Mouse (Mus musculus): Measurements from ENCODE around the gene Tmem25. TPM values are rescaled to one million over a fixed set of nuclear protein-coding genes. Genes with fewer than 3 reads are reported as not detected.
A peak's percentile ranks its signal among the peaks of the same experiment; 100 is the strongest.

The Tmem25 gene
- total RNA-seq (2021) = 1 to 10 TPM; 4.2 to 7.9 TPM
- long read RNA-seq, experiment 1, transcript Tmem25-201 (9 exons, 2,448 nt) = major isoform, 12 of 30 reads
- long read RNA-seq, experiment 1, partial matches to known transcripts = 8 of 30 reads
- long read RNA-seq, experiment 1, other reads (novel, unspliced or antisense) = 9 of 30 reads
- long read RNA-seq, experiment 2, transcript Tmem25-201 (9 exons, 2,448 nt) = major isoform, 7 of 26 reads
- long read RNA-seq, experiment 2, partial matches to known transcripts = 6 of 26 reads
- long read RNA-seq, experiment 2, other reads (novel, unspliced or antisense) = 11 of 26 reads

GRCm38 (mm10) chr9:44799102-44799957, at the start of gene Tmem25:
Gene Tmem25, minus strand, starts transcription at chr9:44799307.
- Histone ChIP-seq H3K4me3 (peak within 1 kb of the TSS; percentile 82), H3K27ac (peak within 1 kb of the TSS; percentile 79)
- no peak for TF ChIP-seq CTCF (IDR thresholded peaks at IDR 0.05)
- intact Hi-C loops (cut with DNase I) = no loop called here
- DNase-seq = peak; percentile 94

- no peak overlapping the region for H3K27ac ChIP-seq
- no peak for DNase-seq
- intact Hi-C loops (cut with DNase I) = no loop called here
These were observed 48.3 kb upstream of the Tmem25 start for GRCm38 (mm10) chr9:44847446-44847845.

DNA sequence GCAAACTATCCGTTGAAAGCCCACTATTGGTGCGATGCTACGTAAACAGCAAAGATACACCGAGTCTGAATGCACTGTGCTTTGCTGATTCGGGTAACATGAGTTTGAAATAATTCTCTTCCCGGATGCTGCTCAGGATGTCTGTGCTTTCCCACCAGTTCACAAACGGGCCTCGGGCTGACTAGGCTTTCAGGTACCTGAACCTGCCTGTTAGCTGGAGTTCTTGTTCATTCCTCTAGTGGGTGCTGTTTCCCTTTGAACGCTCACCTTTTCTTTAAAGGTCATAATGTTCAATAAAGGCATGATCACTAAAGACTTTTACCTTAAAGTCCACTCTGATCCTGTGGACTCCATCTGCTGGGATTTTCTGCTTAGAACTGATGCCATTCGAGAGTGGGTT, 42.1 kb upstream of the Tmem25 start:
- intact Hi-C loops (cut with DNase I) = loop anchor here (2.0 to 5.0 kb wide), 3 partner anchors 40 to 80 kb away; partner anchors contain the start of genes Atp5l and Kmt2a
- DNase-seq = no peak

More at GRCm38 (mm10) chr9:44847446-44847845, 48.3 kb upstream of the Tmem25 start:
- no peak overlapping the region for H3K4me3 ChIP-seq
- no peak for TF ChIP-seq CTCF (IDR thresholded peaks at IDR 0.05)

GRCm38 (mm10) chr9:44836439-44836838, 37.3 kb upstream of the Tmem25 start:
- H3K27ac ChIP-seq = peak overlapping the region; percentile 38; the same call in 1 of the 2 replicates
- peak; percentile 91 for TF ChIP-seq CTCF (IDR thresholded peaks at IDR 0.05)
- DNase-seq = peak; percentile 86
- H3K4me3 ChIP-seq = no peak overlapping the region
- intact Hi-C loops (cut with DNase I) = loop anchor here (1.0 kb wide), 1 partner anchor 131 kb away; no protein-coding TSS in a partner anchor

More for the DNA sequence above, 42.1 kb upstream of the Tmem25 start:
- Histone ChIP-seq H3K4me3 (no peak overlapping the region), H3K27ac (no peak overlapping the region; the same call in 1 of the 2 replicates)
- peak; percentile 75 for TF ChIP-seq CTCF (IDR thresholded peaks at IDR 0.05)

DNA sequence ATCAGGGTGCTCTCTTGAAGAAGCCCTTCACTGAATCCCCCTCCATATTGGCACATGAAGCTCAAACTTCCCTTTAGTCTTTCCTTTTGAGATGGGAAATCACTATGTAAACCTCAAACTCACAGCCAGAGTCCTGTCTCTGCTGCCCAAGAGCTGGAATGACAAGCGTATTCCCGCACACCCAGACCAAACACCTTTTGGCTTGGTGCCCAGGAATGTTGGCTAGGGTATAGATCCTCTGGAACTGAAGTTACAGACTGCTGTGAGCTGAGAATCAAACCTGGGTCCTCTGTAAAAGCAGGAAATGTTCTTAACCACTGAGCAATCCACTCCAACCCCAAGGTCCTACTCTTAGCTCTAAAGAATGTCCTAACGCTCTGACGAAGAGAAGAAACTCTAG, 33.2 kb upstream of the Tmem25 start:
- Histone ChIP-seq H3K4me3 (no peak overlapping the region), H3K27ac (no peak overlapping the region)
- no peak for TF ChIP-seq CTCF (IDR thresholded peaks at IDR 0.05)
- intact Hi-C loops (cut with DNase I) = no loop called here
- DNase-seq = peak; percentile 42

- no peak for TF ChIP-seq CTCF (IDR thresholded peaks at IDR 0.05)
- Histone ChIP-seq H3K4me3 (no peak overlapping the region), H3K27ac (no peak overlapping the region)
- no peak for DNase-seq
- intact Hi-C loops (cut with DNase I) = no loop called here
These were observed 31.4 kb upstream of the Tmem25 start for GRCm38 (mm10) chr9:44830506-44830905.

DNA sequence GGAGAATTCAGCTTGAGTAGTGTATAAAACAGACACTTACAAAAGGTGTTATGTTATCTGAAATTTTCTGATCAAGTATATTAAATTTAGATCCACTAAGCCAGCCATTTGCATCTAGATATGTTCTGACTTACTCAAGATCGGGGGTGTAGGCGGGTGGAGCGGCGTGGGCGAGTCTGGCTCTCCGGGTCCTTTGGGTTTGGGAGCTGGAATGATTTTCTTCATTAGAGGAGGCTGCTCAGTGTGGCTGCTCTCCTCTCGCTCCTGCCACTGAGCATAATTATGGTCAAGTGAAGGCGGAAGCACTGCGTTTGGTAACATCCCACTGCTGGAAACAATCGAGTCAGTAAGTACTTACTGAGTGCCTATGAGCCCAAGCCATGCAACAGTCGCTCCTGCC, 29.8 kb upstream of the Tmem25 start:
- no peak overlapping the region for H3K4me3 ChIP-seq
- no peak for TF ChIP-seq CTCF (IDR thresholded peaks at IDR 0.05)

DNA sequence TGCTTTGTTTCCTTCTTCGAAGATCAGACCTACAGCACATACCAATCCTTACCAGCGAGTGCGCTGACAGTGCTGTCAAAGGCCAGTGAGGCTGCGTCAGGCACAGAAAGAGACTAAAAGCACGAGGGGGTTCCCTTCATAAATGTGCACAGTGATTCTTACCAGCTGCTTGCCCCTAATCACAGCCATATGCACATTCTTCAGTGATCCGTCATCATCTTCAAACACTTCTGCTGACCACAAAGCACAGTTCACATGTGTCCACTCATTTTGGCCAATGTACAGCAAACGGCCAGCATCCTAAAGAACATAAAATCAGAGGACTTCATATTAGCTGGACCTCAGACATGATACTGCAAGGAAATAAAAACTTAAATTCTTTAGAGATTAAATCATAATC, 27.6 kb upstream of the Tmem25 start:
- TF ChIP-seq CTCF (IDR thresholded peaks at IDR 0.05) = no peak
- DNase-seq = no peak
- no peak overlapping the region for H3K4me3 ChIP-seq
- intact Hi-C loops (cut with DNase I) = no loop called here
- no peak overlapping the region for H3K27ac ChIP-seq

More for the DNA sequence above, 29.8 kb upstream of the Tmem25 start:
- no peak for DNase-seq
- no peak overlapping the region for H3K27ac ChIP-seq
- intact Hi-C loops (cut with DNase I) = no loop called here

- no peak for TF ChIP-seq CTCF (IDR thresholded peaks at IDR 0.05)
- intact Hi-C loops (cut with DNase I) = no loop called here
- Histone ChIP-seq H3K27ac (peak overlapping the region; percentile 20; the same call in 1 of the 2 replicates), H3K4me3 (no peak overlapping the region)
- DNase-seq = peak; percentile 48
These were observed 21.1 kb upstream of the Tmem25 start for GRCm38 (mm10) chr9:44819920-44820827.

DNA sequence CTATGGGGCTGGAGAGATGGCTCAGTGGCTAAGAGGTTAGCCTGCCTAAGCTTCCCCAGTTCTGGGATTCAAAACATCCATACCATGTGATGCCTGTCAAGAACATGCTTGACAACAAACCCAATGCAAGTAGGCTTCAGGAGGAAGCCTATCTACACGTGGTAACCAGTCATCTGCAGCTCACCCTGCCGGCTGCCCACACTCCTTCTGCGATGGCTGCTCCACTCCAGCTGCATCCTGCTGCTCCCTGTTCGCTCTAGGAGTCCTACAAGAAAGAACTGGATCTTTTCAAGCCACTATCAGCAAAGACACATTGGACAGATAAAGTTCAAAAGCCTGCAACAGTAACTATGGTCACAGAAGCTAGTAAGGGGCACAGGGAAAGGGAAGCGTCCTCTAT, 18.4 kb upstream of the Tmem25 start:
- H3K4me3 ChIP-seq = no peak overlapping the region
- DNase-seq = no peak
- TF ChIP-seq CTCF (IDR thresholded peaks at IDR 0.05) = no peak
- intact Hi-C loops (cut with DNase I) = no loop called here
- no peak overlapping the region for H3K27ac ChIP-seq

- Histone ChIP-seq H3K27ac (no peak overlapping the region), H3K4me3 (no peak overlapping the region)
- TF ChIP-seq CTCF (IDR thresholded peaks at IDR 0.05) = no peak
- intact Hi-C loops (cut with DNase I) = no loop called here
- DNase-seq = no peak
These were observed 15.1 kb upstream of the Tmem25 start for GRCm38 (mm10) chr9:44814179-44814578.

GRCm38 (mm10) chr9:44810316-44810715, 11.2 kb upstream of the Tmem25 start:
- DNase-seq = no peak
- no peak overlapping the region for H3K27ac ChIP-seq
- TF ChIP-seq CTCF (IDR thresholded peaks at IDR 0.05) = no peak
- intact Hi-C loops (cut with DNase I) = no loop called here
- H3K4me3 ChIP-seq = no peak overlapping the region

All from gastrocnemius, adult 2 months (tissue).